Mouse (Mus musculus) myocyte (in vitro differentiated cells): ENCODE measurements at regions not wholly inside any gene's neighbourhood (a gene's known extent, or its start where the extent isn't known, plus 50 kb on each side); places are given as distances from the start of the nearest gene placed in this dataset.

Experiments used
- MAX ChIP-seq: IDR thresholded peaks from one replicate; pipeline ENCODE4 v1.6.1; 2011; ENCODE audit warnings: low read depth, mild to moderate bottlenecking, control low read depth
- POLR2A ChIP-seq: IDR thresholded peaks from one replicate; pipeline ENCODE4 v1.6.1; 2011; ENCODE audit warnings: low read depth, mild to moderate bottlenecking, control low read depth, moderate library complexity; ENCODE audit not compliant: insufficient read length
- POLR2AphosphoS2 ChIP-seq: IDR thresholded peaks from one replicate; pipeline ENCODE4 v1.6.1; 2011; ENCODE audit warnings: low read depth, control low read depth; ENCODE audit not compliant: insufficient read length
- REST ChIP-seq: IDR thresholded peaks from one replicate; pipeline ENCODE4 v1.6.1; 2011; ENCODE audit warnings: mild to moderate bottlenecking, control low read depth, moderate library complexity; ENCODE audit not compliant: insufficient read depth, insufficient read length
- USF1 ChIP-seq: IDR thresholded peaks from one replicate; pipeline ENCODE4 v1.6.1; 2011; ENCODE audit warnings: low read depth, mild to moderate bottlenecking, control low read depth, moderate library complexity

GRCm38 (mm10) chr15:87325389-87325788 lies 218.7 kb upstream of the Fam19a5 start:
- TF ChIP-seq POLR2AphosphoS2, result no peak
- no peak for TF ChIP-seq POLR2A
- no peak for TF ChIP-seq USF1
- TF ChIP-seq REST, result no peak
- TF ChIP-seq MAX, result no peak
